Mouse (Mus musculus): ENCODE data around the gene Mvb12b.

The Mvb12b gene

DNA sequence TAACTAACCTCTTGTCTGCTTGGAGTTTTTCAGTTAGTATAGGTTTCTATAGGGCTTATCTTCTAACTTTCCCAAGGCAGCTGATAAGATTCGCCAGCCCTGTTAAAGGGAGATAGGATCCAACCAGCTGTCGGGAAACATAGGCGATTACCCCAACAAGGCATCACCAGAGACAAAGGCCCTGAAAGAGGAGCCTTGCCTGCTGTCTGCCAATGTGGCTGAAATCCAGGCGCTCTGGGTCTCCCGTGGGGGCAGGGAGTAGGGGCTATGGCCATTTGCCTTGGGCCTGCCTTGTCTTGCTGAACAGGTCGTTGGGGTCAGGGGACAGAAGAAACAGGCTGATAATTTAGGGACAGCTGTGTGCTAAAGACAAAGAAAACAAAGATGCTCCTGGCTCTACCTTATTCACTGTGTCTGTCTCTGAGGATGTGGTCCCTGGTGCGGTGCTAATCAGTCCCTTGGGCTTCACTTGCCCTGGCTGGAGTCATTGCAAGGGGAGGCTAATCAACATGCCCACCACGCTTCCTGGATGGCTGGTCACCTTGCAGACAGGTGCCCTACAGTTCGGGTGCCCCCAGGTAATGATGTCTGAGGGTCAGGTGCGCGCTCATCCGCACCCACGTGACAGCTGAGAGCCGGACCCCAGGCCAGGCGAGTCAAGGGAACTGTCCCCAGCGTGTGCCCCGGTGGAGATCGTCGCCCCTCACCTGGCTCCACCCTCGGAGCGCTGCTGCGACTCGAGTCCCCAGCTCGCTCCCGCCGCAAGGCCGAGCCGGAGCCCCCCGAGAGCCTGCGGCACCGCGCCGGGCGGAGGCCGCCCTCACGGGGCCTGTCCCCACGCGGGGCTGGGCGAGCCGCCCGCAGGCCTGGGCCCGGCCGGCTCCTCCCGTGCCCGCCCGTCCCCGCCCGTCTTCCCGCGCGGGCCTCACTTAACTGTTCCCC, 1.1 kb downstream of the Mvb12b start:
- DNase-seq (ENCODE audit: extremely low read depth, low read depth, low spot score), result no peak

- DNase-seq (ENCODE audit: extremely low read depth, low read depth, low spot score), result no peak
Measured at GRCm38 (mm10) chr2:33885264-33885651, 2.5 kb downstream of the Mvb12b start.

DNA sequence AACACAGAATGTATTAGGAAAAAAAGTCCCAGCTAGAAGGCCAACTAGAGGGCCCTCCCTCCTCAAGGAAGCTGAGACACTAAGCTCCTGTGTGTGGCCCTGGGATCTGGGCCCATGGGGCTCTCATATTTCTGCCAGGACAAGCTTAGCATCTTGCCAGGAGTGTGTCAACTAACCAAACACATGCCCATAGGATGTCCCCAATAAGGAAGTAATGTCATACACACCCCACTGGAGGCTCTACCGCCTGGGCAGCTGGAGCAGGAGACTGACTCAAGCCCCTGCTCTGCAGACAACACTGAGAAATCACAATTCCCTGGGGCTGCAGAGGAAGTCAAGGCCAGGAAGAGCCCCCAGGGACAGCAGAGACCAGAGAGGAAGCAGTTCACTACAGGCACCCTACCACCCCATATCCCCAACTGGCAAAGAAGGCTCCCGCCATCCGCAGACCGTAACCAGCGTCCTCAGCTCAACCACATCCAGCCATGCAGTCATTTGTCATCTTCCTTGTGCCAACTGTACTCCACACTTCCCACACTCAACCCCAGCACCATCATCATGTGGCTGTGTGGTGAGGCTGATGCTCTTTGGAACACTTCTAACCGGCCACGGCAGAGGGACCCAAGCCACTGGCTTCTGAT, 3.0 kb downstream of the Mvb12b start:
- no peak for DNase-seq (ENCODE audit: extremely low read depth, low read depth, low spot score)

- no peak for DNase-seq (ENCODE audit: extremely low read depth, low read depth, low spot score)
Measured at GRCm38 (mm10) chr2:33879223-33879622, 8.5 kb downstream of the Mvb12b start.

- DNase-seq (ENCODE audit: extremely low read depth, low read depth, low spot score), result no peak
Measured at GRCm38 (mm10) chr2:33878437-33878836, 9.3 kb downstream of the Mvb12b start.

DNA sequence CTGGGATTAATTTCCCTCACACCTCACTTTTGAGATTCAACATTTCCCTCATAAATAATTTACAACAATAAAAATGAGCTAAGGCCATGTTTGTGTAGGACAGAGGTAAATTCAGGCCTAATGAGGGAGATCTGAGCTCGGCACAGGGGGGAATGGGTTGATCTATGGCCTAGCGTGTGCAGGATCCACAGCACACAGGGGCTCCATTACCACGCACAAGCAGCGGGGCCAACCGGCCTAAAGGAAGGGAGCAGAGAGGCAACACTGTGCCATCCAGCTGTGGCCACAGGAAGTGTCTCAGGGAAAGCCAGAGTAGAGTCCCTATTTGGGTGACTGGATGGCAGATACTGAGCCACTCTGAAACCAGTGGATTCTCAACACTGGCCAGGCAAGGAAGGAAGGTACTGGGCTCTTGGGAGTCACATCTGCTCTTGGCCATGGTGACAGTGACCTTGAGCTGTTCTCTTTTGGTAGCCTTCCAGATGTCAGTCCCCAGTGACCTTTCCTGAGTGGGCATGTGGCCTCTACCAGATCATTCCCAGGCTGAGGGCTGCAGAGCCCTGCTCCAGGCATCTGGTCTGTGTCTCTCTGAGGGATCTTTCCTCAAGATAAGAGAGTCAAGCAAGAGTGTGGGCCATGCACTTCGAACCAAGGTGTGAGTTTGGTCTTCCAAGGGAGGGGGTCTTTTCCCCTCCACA, 9.9 kb downstream of the Mvb12b start:
- no peak for DNase-seq (ENCODE audit: extremely low read depth, low read depth, low spot score)

GRCm38 (mm10) chr2:33876529-33877290, 11.0 kb downstream of the Mvb12b start:
- no peak for DNase-seq (ENCODE audit: extremely low read depth, low read depth, low spot score)

DNA sequence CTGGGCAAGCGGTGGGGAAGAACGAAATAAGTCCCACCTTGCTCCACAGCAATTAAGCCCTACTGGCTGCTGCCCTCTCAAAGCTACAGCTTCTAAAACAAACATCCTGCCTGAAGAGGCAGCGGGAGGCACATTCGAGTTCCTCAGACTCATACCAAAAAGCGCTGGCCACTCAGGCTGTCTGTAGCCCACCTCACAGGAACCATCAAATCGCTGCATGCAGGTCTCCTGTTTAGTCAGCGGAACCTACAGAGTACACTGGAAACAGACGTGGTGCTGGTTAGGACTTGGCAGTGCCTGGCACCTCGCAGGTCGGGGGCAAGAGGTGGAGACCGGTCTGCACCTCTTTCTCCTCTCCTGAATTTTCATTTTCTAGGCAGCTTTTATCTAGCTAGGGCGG, 12.2 kb downstream of the Mvb12b start:
- DNase-seq (ENCODE audit: extremely low read depth, low read depth, low spot score), result no peak

DNA sequence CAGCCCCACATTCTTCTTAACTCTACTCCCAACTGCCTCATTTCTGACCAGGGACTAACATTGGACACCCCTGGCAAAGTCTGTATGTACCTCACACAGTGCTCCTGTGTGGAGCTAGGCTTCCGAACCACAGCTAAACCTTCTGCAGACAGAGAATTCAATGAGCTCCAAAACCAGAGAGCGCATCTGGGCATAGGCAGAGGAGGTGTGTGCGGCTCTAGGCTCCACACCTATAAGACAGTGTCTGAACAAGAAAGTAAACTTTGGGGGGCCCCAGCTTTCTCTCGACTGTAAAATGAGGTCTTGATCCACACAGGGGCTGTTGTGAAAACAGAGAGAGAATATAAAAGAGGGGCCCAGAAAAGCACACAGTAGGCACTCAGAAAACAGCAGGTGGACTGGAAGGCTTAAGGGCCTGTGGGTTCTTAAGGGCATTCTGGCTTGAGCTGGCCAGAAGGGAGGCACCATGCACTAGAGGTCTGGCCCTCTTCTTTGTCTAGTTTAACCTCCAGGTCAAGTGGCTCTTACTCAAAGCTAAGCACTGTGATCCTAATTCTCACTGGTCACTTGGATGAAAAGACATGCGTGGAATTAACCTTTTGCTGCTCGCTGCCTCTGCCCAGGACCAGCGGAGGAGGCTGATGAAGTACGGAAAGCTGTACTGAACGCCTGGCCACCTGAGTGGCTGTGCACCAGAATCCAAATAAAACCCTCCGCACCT, 12.7 kb downstream of the Mvb12b start:
- DNase-seq (ENCODE audit: extremely low read depth, low read depth, low spot score), result no peak

DNA sequence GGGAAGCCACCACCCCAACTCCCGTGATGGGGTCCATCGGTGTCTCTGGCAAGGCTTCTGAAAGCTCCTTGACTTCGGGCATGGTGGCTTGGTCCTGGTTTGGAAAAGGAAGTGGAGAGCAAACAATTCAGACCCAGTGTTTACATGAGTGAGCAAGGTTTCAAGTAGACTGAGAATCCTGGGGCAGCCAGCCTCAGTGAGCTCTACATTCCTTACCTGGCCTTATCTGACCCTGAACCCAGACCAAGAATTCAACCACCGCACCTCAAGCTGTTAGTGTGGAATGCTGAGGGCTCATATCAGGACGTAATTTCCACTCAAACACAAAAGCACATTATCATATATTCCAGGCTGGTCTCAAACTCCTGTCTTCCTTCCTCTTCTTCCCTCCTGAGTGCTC, 13.4 kb downstream of the Mvb12b start:
- DNase-seq (ENCODE audit: extremely low read depth, low read depth, low spot score), result no peak

GRCm38 (mm10) chr2:33873501-33873900, 14.2 kb downstream of the Mvb12b start:
- DNase-seq (ENCODE audit: extremely low read depth, low read depth, low spot score), result no peak

DNA sequence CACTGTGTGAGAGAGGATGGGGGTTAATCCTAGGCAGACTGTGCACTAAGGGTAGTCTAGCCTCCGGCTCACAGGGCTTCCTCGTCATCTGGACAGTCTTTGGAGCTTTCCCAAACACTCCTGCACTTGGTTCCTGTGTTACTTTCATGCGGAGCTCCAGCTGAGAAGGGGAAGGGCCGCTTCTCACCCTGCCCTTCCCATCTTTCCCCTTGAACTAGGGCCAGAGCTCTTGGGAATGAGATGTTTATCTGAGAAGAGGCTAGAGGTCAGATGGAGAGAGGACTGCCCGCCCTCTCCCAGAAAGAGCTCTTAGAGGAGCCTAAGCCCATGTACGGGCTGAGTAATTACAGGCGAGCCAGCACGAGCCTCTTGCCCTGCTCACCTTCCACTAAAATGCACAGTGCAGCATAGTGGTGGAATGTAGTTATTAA, 14.9 kb downstream of the Mvb12b start:
- DNase-seq (ENCODE audit: extremely low read depth, low read depth, low spot score), result no peak

- no peak for DNase-seq (ENCODE audit: extremely low read depth, low read depth, low spot score)
Measured at GRCm38 (mm10) chr2:33871181-33871520, 16.6 kb downstream of the Mvb12b start.

GRCm38 (mm10) chr2:33870369-33871180, 17.2 kb downstream of the Mvb12b start:
- DNase-seq (ENCODE audit: extremely low read depth, low read depth, low spot score), result no peak

DNA sequence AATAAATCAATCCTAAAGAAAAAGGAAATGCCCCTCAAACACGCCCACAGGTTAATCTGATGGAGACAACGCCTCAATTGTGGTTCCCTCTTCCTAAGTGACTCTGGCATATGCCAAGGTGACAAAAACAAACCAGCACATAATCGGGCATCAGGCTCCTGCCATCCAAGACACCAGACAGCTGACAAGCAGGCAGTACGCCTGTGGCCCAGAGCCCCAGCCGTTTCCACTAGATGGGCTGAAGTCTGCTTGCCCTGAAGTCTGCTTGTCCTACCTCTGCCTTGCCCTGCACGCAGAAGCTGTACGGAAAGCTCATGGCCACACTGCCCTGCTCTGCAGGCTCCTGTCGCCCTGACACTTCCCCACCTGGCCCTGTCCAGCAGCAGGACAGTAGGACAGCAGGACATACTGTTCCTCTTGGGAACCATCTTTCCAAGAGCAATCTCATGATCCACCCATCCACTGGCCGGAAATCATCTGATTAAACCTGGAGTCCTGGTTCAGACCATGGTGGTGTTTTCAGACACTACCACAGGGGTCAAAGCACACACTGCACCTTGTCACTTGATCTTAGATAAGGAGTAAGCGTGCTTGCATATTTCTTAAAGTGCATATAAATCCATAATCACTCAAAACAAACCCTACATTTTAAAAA, 17.9 kb downstream of the Mvb12b start:
- no peak for DNase-seq (ENCODE audit: extremely low read depth, low read depth, low spot score)

DNA sequence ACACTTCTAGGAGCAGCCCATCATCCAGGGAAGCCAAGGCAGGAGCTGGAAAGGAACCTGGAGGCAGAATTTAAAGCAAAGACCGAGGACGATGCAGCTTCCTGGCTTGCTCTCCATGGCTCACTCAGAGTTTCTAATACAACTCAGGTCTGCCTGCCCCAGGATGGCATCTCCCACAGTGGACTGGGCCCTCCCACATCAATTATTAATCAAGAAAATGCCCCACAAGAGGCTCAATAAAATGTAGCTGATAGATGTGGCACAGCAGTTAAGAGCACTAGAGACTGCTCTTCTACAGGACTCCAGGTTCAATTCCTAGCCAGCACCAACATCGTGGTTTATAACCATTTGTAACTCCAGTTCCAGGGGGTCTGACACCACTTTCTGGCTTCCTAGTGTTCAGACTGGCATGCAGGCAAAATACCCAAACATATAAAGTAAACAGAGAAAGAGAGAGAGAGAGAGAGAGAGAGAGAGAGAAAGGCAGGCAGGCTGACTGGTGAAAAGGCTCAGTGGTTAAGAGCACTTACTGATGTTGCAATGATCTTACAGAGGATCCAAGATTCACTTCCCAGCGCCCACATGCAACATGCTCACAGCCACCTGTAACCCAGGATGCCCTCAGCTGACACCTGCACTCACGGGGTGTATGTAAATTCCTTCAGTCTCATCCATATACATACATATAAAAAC, 18.6 kb downstream of the Mvb12b start:
- DNase-seq (ENCODE audit: extremely low read depth, low read depth, low spot score), result no peak

- DNase-seq (ENCODE audit: extremely low read depth, low read depth, low spot score), result no peak
Measured at GRCm38 (mm10) chr2:33868322-33868721, 19.4 kb downstream of the Mvb12b start.

DNA sequence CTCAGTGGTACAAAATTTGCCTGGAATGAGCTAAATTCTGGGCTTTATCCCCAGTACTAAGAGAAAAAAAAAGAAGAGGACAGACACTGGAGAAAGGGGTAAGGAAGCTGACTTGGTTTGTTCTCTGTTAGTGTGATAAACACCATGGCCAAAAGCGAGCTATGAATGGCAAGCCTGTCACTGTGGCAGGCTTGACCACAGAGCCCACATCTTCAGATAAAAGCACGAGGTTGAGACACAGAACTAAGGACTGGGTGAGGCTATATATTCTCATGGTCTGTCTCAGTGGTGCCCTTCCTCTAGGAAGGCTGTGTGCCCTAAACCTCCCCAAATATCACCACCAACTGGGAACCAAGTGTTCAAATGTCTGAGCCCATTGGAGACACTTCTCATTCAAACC, 31.0 kb downstream of the Mvb12b start:
- no peak for DNase-seq (ENCODE audit: extremely low read depth, low read depth, low spot score)

All from fat pad, adult 2 months (tissue).